Mouse (Mus musculus) liver, embryonic 15.5 days (tissue): ENCODE data around the gene Bnc2. TPM values are rescaled to one million over a fixed set of nuclear protein-coding genes. Genes with fewer than 3 reads are reported as not detected.

Experiments
- ATAC-seq: fragments of 200-750 bp; cut with Nextera tagmentation; 2 replicates; pipeline ENCODE4 v1.8.0; 2017; ENCODE audit warnings: moderate number of reproducible peaks, mild to moderate bottlenecking, moderate library complexity; ENCODE audit not compliant: insufficient read depth
- H3K27ac ChIP-seq: fragments of 300-500 bp; sonication (generic); replicated peaks from 2 replicates; pipeline ENCODE4 v1.5.1; 2015; ENCODE audit warnings: mild to moderate bottlenecking, inconsistent platforms
- H3K27me3 ChIP-seq: fragments of 300-500 bp; sonication (generic); 2 replicates; pipeline ENCODE4 v1.6.1; 2015; ENCODE audit warnings: mild to moderate bottlenecking, inconsistent platforms
- H3K36me3 ChIP-seq: fragments of 300-500 bp; sonication (generic); replicated peaks from 2 replicates; pipeline ENCODE4 v1.6.1; 2015; ENCODE audit warnings: moderate library complexity, mild to moderate bottlenecking, inconsistent platforms
- H3K4me1 ChIP-seq: fragments of 300-500 bp; sonication (generic); replicated peaks from 2 replicates; pipeline ENCODE4 v1.6.1; 2015; ENCODE audit warnings: inconsistent platforms
- H3K4me2 ChIP-seq: fragments of 300-500 bp; sonication (generic); 2 replicates; pipeline ENCODE4 v1.6.1; 2015; ENCODE audit warnings: moderate library complexity, mild to moderate bottlenecking, inconsistent platforms
- H3K4me3 ChIP-seq: fragments of 300-500 bp; sonication (generic); replicated peaks from 2 replicates; pipeline ENCODE4 v1.5.1; 2015; ENCODE audit warnings: mild to moderate bottlenecking, inconsistent platforms
- H3K9ac ChIP-seq: fragments of 300-500 bp; sonication (generic); 2 replicates; pipeline ENCODE4 v1.6.1; 2015; ENCODE audit warnings: moderate library complexity, mild to moderate bottlenecking, inconsistent platforms
- H3K9me3 ChIP-seq: fragments of 300-500 bp; sonication (generic); replicated peaks from 2 replicates; pipeline ENCODE4 v1.6.1; 2016; ENCODE audit warnings: inconsistent platforms
- WGBS: fragments of 180-500 bp; shearing (Covaris S2); methylation state at CpG from one replicate; pipeline ENCODE4 v1.1.7; 2015; ENCODE audit warnings: mixed read lengths; ENCODE audit not compliant: insufficient replicate concordance; 5-methylcytosine and 5-hydroxymethylcytosine counted together
- polyA plus RNA-seq: library from polyadenylated mRNA; unstranded; fragments of >200 nt; fragmentation: Nextera tagmentation; extraction: Ambion mirVana; gene quantifications from 2 replicates; pipeline ENCODE4 v1.2.1, GENCODE M21; 2015

Bnc2 gene
- polyA plus RNA-seq, 1 experiment from 2014 or later: 0.36 TPM

- ATAC-seq: no peak
- WGBS: 52% methylated on average over 9 of the region's 9 CpGs
- Histone ChIP-seq H3K27ac (no peak overlapping the region), H3K4me3 (no peak overlapping the region), H3K4me1 (no peaks in the 10 kb centered on the region), H3K9me3 (no peaks in the 10 kb centered on the region), H3K36me3 (no peaks in the 10 kb centered on the region), H3K4me2 (no peak overlapping the region), H3K27me3 (no peaks in the 10 kb centered on the region), H3K9ac (no peak overlapping the region)
These were observed 271.5 kb downstream of the Bnc2 start for GRCm38 (mm10) chr4:84403356-84404145.

GRCm38 (mm10) chr4:84388991-84389390, 286.1 kb downstream of the Bnc2 start:
- Histone ChIP-seq H3K9me3 (no peaks in the 10 kb centered on the region), H3K9ac (no peak overlapping the region), H3K4me2 (no peak overlapping the region), H3K36me3 (no peaks in the 10 kb centered on the region), H3K27me3 (no peaks in the 10 kb centered on the region), H3K27ac (no peak overlapping the region), H3K4me1 (no peaks in the 10 kb centered on the region), H3K4me3 (no peak overlapping the region)
- WGBS: 50% methylated on average over 5 of the region's 5 CpGs
- no peak for ATAC-seq

DNA sequence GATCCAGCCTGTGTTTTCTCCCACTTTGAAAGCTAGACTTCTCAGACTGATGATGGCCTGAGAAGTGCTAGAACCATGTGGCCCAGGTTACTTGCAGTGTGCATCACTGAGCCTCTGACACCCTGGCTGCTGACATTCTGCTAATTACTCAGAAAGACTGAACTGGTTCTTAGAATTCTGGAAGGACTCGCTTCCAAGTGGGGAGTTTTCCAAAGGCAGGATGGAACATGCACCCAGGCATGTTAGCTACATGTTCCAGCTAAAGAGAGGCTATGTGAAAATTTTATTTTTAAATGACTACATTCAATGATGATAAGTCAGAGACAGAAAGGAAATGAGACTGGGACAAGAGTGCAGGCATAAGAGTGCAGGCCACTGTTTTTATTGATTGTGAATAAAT, 289.9 kb downstream of the Bnc2 start:
- no peak overlapping the region for H3K9ac ChIP-seq
- no peaks in the 10 kb centered on the region for H3K4me1 ChIP-seq
- 73% methylated on average over 1 of the region's 1 CpGs for whole genome bisulfite sequencing
- no peaks in the 10 kb centered on the region for H3K36me3 ChIP-seq
- ATAC-seq: no peak
- H3K27ac ChIP-seq: no peak overlapping the region
- H3K9me3 ChIP-seq: no peaks in the 10 kb centered on the region
- H3K4me3 ChIP-seq: no peak overlapping the region
- no peak overlapping the region for H3K4me2 ChIP-seq
- no peaks in the 10 kb centered on the region for H3K27me3 ChIP-seq

DNA sequence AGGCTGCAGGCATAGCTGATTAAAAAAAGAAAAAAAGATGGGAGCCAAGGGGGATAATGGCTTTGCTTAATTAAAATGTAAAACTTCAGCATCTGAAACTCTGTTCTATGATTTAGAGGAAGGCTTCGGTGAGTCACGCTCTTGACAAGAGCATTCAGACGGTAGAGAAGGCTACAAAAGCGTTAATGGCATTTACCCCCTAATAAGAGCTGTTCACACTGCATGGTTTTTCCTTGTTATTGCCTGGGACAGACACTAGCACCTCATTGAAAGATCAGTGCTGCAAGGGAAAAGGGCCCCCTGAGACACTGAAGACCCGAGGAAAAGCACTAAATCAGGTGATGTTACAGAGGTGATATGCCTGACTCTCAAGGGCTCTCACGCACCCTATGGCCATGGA, 295.8 kb downstream of the Bnc2 start:
- no peaks in the 10 kb centered on the region for H3K9me3 ChIP-seq
- H3K27me3 ChIP-seq: no peaks in the 10 kb centered on the region
- no peak overlapping the region for H3K9ac ChIP-seq
- ATAC-seq: no peak
- H3K27ac ChIP-seq: no peak overlapping the region
- 60% methylated on average over 6 of the region's 6 CpGs for WGBS
- no peak overlapping the region for H3K4me3 ChIP-seq
- no peaks in the 10 kb centered on the region for H3K36me3 ChIP-seq
- no peak overlapping the region for H3K4me2 ChIP-seq
- H3K4me1 ChIP-seq: no peaks in the 10 kb centered on the region

- WGBS: 64% methylated on average over 5 of the region's 5 CpGs
- no peak overlapping the region for H3K27ac ChIP-seq
These were observed 297.6 kb downstream of the Bnc2 start for GRCm38 (mm10) chr4:84377513-84377912.

DNA sequence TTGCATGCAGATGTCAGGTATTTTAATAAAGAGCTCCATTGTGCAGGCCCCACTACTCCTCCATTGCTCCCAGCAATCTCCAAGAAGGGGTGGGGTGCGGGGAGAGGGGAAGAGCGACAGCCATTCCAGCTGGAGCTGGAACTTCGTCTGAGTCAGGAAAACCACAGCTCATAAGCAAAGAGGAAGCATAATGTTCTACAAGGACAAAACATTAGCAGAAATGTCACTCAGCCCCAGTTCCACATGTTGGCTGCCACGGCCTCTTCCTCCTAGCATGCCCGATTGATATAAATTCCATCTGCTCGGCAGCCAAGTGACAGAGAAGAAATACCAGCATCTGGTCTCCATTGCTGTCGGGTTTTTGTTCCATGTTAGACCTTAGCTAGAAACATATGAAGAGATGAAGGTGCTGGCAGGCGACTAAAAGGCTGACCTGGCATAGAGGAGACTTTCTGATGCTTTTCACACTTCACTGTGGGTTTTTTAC, 312.7 kb downstream of the Bnc2 start:
- WGBS: 22% methylated on average over 8 of the region's 8 CpGs
- Histone ChIP-seq H3K4me1 (no peaks in the 10 kb centered on the region), H3K4me3 (no peak overlapping the region), H3K9me3 (no peaks in the 10 kb centered on the region), H3K4me2 (no peak overlapping the region), H3K27me3 (no peaks in the 10 kb centered on the region), H3K9ac (no peak overlapping the region), H3K36me3 (no peaks in the 10 kb centered on the region), H3K27ac (no peak overlapping the region)
- no peak for ATAC-seq

More at GRCm38 (mm10) chr4:84377513-84377912, 297.6 kb downstream of the Bnc2 start:
- Histone ChIP-seq H3K9me3 (no peaks in the 10 kb centered on the region), H3K36me3 (no peaks in the 10 kb centered on the region), H3K9ac (no peak overlapping the region), H3K27me3 (no peaks in the 10 kb centered on the region), H3K4me1 (no peaks in the 10 kb centered on the region), H3K4me3 (no peak overlapping the region), H3K4me2 (no peak overlapping the region)
- ATAC-seq: no peak

GRCm38 (mm10) chr4:84361165-84361564, 313.9 kb downstream of the Bnc2 start:
- no peak for ATAC-seq
- Histone ChIP-seq H3K36me3 (no peaks in the 10 kb centered on the region), H3K27ac (no peak overlapping the region), H3K27me3 (no peaks in the 10 kb centered on the region), H3K4me1 (no peaks in the 10 kb centered on the region), H3K9me3 (no peaks in the 10 kb centered on the region), H3K4me2 (no peak overlapping the region), H3K9ac (no peak overlapping the region), H3K4me3 (no peak overlapping the region)
- WGBS: 52% methylated on average over 5 of the region's 5 CpGs

- ATAC-seq: no peak
- no peak overlapping the region for H3K4me2 ChIP-seq
- WGBS: 12% methylated on average over 2 of the region's 2 CpGs
- H3K4me3 ChIP-seq: no peak overlapping the region
- no peaks in the 10 kb centered on the region for H3K4me1 ChIP-seq
- H3K36me3 ChIP-seq: no peaks in the 10 kb centered on the region
- no peaks in the 10 kb centered on the region for H3K9me3 ChIP-seq
- no peak overlapping the region for H3K9ac ChIP-seq
- H3K27me3 ChIP-seq: no peaks in the 10 kb centered on the region
- H3K27ac ChIP-seq: no peak overlapping the region
These were observed 315.1 kb downstream of the Bnc2 start for GRCm38 (mm10) chr4:84359996-84360395.

DNA sequence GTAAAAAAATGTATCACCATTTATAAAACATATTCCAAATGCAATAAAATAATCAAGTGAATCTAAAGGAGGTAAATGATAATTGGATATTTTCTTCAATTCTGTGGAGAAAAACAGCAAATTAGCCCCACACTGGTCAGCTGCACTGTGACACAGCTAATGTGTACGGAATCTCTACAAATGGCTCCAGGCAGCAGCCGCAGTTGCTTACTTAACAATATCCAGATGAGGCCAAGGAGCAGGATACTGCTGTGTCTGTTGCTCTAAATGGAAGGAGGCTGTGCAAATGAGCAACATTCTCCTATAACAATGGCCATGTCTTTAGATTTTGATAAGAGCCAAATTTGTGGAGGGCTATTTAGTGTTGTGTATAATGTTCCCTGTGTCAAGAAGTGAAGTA, 316.9 kb downstream of the Bnc2 start:
- Histone ChIP-seq H3K27ac (no peak overlapping the region), H3K4me1 (no peaks in the 10 kb centered on the region), H3K4me2 (no peak overlapping the region), H3K36me3 (no peaks in the 10 kb centered on the region), H3K9me3 (no peaks in the 10 kb centered on the region), H3K27me3 (no peaks in the 10 kb centered on the region), H3K4me3 (no peak overlapping the region), H3K9ac (no peak overlapping the region)
- 67% methylated on average over 2 of the region's 2 CpGs for WGBS
- no peak for ATAC-seq

- no peak for ATAC-seq
- Histone ChIP-seq H3K27ac (no peak overlapping the region), H3K9me3 (no peaks in the 10 kb centered on the region), H3K4me2 (no peak overlapping the region), H3K9ac (no peak overlapping the region), H3K27me3 (no peaks in the 10 kb centered on the region), H3K4me3 (no peak overlapping the region), H3K4me1 (no peaks in the 10 kb centered on the region), H3K36me3 (no peaks in the 10 kb centered on the region)
- 69% methylated on average over 1 of the region's 1 CpGs for WGBS
These were observed 317.7 kb downstream of the Bnc2 start for GRCm38 (mm10) chr4:84357382-84357781.

DNA sequence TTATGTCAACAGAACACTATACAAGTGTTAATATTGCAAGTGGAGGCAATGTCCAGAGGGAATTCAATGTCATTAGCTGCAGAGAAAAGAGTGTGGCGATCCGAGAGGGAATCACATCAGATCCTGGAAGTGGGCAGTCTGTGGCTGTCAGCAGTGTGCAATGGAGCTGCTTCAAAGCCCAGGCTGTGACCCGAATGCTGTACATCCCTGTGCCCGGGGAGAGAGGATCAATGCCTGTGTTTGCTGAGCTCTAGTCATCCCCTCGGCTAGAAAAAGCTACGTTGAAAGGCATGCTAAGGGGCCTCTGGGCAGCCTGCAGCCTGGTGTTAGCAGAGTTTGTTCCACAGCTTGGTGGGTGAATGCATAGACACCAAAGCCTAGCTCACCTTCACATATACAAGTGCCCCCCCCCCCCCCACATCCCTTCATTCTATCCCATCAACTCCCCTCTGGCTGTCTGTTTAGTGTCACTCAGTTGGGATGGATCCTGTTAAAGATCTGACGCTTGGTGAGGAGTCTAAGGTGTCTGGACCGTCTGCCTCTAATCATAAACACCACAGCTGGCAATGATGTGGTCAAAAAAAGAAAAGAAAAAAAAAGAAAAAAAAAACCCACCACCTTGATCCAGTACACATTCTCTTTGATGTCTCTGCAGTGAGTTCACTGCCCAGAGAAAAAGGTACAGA, 318.5 kb downstream of the Bnc2 start:
- no peak overlapping the region for H3K4me2 ChIP-seq
- H3K9ac ChIP-seq: no peak overlapping the region
- no peaks in the 10 kb centered on the region for H3K27me3 ChIP-seq
- no peak overlapping the region for H3K27ac ChIP-seq
- H3K4me1 ChIP-seq: no peaks in the 10 kb centered on the region
- no peaks in the 10 kb centered on the region for H3K9me3 ChIP-seq
- WGBS: 42% methylated on average over 8 of the region's 8 CpGs
- no peak for ATAC-seq
- H3K4me3 ChIP-seq: no peak overlapping the region
- no peaks in the 10 kb centered on the region for H3K36me3 ChIP-seq
